Mouse (Mus musculus): ENCODE measurements at regions not wholly inside any gene's neighbourhood (a gene's known extent, or its start where the extent isn't known, plus 50 kb on each side); places are given as distances from the start of the nearest gene placed in this dataset.

DNA sequence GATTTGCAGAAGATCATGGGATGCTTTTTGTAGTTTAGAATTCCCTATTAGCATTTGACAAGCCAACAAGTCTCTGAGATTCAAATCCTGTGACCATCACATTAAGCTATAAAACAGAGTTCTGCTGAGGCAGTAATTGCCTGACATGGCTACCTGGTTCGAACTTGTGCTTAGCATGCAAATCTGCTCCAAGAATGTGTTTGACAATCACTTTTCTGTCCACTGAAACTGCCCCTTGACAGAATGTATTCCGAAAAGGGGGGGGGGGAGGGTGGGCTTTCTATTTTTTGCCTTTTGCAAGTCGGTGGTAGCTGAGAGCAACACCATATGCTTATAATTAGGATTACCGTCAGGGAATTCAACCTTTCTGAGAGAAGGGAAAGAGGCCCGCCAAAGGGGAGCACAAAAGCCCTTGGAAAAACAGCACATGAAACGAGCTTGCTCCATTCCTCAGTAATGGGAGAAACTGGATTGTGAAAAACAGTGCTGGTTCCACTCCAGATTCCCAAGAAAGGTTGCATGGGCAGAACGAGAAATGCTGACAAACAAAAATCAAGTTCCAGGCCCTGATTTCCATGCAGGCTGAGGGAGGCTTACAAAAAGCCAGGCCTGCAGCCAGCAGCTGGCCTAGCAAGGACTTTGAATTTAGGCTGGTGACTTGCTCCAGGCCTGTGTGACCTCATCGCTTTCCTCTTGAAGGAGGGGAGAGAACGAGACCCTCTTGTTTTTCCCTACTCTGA lies 176.1 kb upstream of the Ldb2 start:
- no peak overlapping the region for H3K4me3 ChIP-seq
- no peak overlapping the region for H3K9ac ChIP-seq (replicated peaks)
- ATAC-seq (ENCODE audit: low FRiP score, low read depth): peak; percentile 92
- peaks cover 14% of the 10 kb centered on the region for H3K4me1 ChIP-seq
- H3K9me3 ChIP-seq: no peaks in the 10 kb centered on the region
- no peaks in the 10 kb centered on the region for H3K27me3 ChIP-seq
- peak overlapping the region; percentile 84 for H3K27ac ChIP-seq (replicated peaks)
- no peak overlapping the region for H3K4me2 ChIP-seq (replicated peaks)
- 16% methylated on average over 9 of the region's 9 CpGs for WGBS
- no peaks in the 10 kb centered on the region for H3K36me3 ChIP-seq

- Histone ChIP-seq H3K36me3 (no peaks in the 10 kb centered on the region), H3K4me3 (no peak overlapping the region), H3K4me2 (replicated peaks) (no peak overlapping the region), H3K4me1 (peaks cover 16% of the 10 kb centered on the region; the same call in 1 of the 2 replicates), H3K9ac (replicated peaks) (no peak overlapping the region), H3K27me3 (no peaks in the 10 kb centered on the region), H3K9me3 (0 out of 2 replicates have a peak, but pooled peaks cover 3% of the 10 kb centered on the region), H3K27ac (replicated peaks) (0 out of 2 replicates have a peak overlapping the region, but pooled peaks have one; percentile 10)
- WGBS: 31% methylated on average over 7 of the region's 7 CpGs
- ATAC-seq (ENCODE audit: low FRiP score, low read depth): peak; percentile 79; the same call in 1 of the 2 replicates
These were observed 143.8 kb upstream of the Ldb2 start for GRCm38 (mm10) chr5:44943023-44943921.

DNA sequence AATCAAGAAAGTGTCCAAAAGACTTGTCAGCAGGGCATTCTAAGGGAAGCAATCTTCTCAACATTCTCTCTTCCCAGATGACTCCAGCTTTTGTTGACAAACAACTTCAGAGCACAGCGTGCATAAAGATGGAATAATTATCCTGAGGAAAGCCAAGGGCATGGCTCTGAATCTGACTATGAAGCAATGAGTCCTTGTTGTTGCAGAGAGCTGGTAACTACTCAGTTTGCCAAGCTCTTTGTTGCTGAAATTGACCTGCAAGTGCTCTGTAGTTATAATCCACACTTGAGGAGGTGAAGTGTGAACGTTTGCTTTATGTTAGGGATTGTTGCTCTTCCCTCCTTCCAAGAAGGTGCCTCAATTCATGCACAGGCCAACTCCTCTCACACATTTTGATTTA lies 143.1 kb upstream of the Ldb2 start:
- peak; percentile 34; the same call in 1 of the 2 replicates for ATAC-seq (ENCODE audit: low FRiP score, low read depth)
- no peaks in the 10 kb centered on the region for H3K36me3 ChIP-seq
- H3K4me1 ChIP-seq: peaks cover 16% of the 10 kb centered on the region; the same call in 1 of the 2 replicates
- no peak overlapping the region for H3K9ac ChIP-seq (replicated peaks)
- 0 out of 2 replicates have a peak, but pooled peaks cover 3% of the 10 kb centered on the region for H3K9me3 ChIP-seq
- H3K4me3 ChIP-seq: no peak overlapping the region
- no peaks in the 10 kb centered on the region for H3K27me3 ChIP-seq
- 45% methylated on average over 2 of the region's 2 CpGs for WGBS
- no peak overlapping the region for H3K4me2 ChIP-seq (replicated peaks)
- 0 out of 2 replicates have a peak overlapping the region, but pooled peaks have one; percentile 10 for H3K27ac ChIP-seq (replicated peaks)

GRCm38 (mm10) chr5:44925476-44925875 lies 126.0 kb upstream of the Ldb2 start:
- H3K9me3 ChIP-seq: no peaks in the 10 kb centered on the region
- no peaks in the 10 kb centered on the region for H3K27me3 ChIP-seq
- no peak overlapping the region for H3K27ac ChIP-seq (replicated peaks)
- no peak overlapping the region for H3K9ac ChIP-seq (replicated peaks)
- 37% methylated on average over 2 of the region's 2 CpGs for WGBS
- no peak overlapping the region for H3K4me3 ChIP-seq
- no peaks in the 10 kb centered on the region for H3K36me3 ChIP-seq
- 0 out of 2 replicates have a peak, but pooled peaks cover 3% of the 10 kb centered on the region for H3K4me1 ChIP-seq
- ATAC-seq (ENCODE audit: low FRiP score, low read depth): no peak
- no peak overlapping the region for H3K4me2 ChIP-seq (replicated peaks)

- 70% methylated on average over 2 of the region's 2 CpGs for WGBS
- Histone ChIP-seq H3K9ac (replicated peaks) (no peak overlapping the region), H3K36me3 (no peaks in the 10 kb centered on the region), H3K27ac (replicated peaks) (no peak overlapping the region), H3K4me3 (no peak overlapping the region), H3K4me1 (peaks cover 6% of the 10 kb centered on the region; the same call in 1 of the 2 replicates), H3K4me2 (replicated peaks) (no peak overlapping the region), H3K9me3 (no peaks in the 10 kb centered on the region), H3K27me3 (no peaks in the 10 kb centered on the region)
- no peak for ATAC-seq (ENCODE audit: low FRiP score, low read depth)
These were observed 122.8 kb upstream of the Ldb2 start for GRCm38 (mm10) chr5:44922129-44922775.

DNA sequence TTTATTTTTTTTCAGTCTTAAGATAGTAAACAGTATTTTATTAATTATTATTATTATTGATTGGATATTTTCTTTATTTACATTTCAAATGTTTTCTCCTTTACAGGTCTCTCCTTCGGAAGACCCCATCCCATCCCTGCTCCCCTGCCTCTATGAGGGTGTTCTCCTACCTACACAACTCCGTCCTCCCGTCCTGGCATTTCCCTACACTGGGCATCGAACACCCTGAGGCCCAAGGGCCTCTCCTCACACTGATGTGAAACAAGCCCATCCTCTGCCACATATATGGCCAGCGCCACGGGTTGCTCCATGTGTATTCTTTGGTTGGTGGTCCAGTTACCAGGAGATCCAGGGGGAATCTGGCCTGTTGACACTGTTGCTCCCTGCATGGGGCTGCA lies 118.3 kb upstream of the Ldb2 start:
- H3K4me2 ChIP-seq (replicated peaks): no peak overlapping the region
- peak; percentile 63; the same call in 1 of the 2 replicates for ATAC-seq (ENCODE audit: low FRiP score, low read depth)
- H3K4me3 ChIP-seq: no peak overlapping the region
- 94% methylated on average over 6 of the region's 6 CpGs for WGBS
- H3K9me3 ChIP-seq: no peaks in the 10 kb centered on the region
- no peaks in the 10 kb centered on the region for H3K27me3 ChIP-seq
- H3K9ac ChIP-seq (replicated peaks): no peak overlapping the region
- peaks cover 6% of the 10 kb centered on the region; the same call in 1 of the 2 replicates for H3K4me1 ChIP-seq
- no peaks in the 10 kb centered on the region for H3K36me3 ChIP-seq
- no peak overlapping the region for H3K27ac ChIP-seq (replicated peaks)

- H3K27me3 ChIP-seq: no peaks in the 10 kb centered on the region
- no peaks in the 10 kb centered on the region for H3K36me3 ChIP-seq
- 51% methylated on average over 16 of the region's 16 CpGs for WGBS
- peak overlapping the region; percentile 21; the same call in 1 of the 2 replicates for H3K4me2 ChIP-seq (replicated peaks)
- no peaks in the 10 kb centered on the region for H3K9me3 ChIP-seq
- peak overlapping the region; percentile 18; the same call in 1 of the 2 replicates for H3K4me3 ChIP-seq
- no peak for ATAC-seq (ENCODE audit: low FRiP score, low read depth)
- no peak overlapping the region for H3K9ac ChIP-seq (replicated peaks)
- H3K4me1 ChIP-seq: peaks cover 6% of the 10 kb centered on the region; the same call in 1 of the 2 replicates
- H3K27ac ChIP-seq (replicated peaks): no peak overlapping the region
These were observed 117.8 kb upstream of the Ldb2 start for GRCm38 (mm10) chr5:44917173-44917815.

DNA sequence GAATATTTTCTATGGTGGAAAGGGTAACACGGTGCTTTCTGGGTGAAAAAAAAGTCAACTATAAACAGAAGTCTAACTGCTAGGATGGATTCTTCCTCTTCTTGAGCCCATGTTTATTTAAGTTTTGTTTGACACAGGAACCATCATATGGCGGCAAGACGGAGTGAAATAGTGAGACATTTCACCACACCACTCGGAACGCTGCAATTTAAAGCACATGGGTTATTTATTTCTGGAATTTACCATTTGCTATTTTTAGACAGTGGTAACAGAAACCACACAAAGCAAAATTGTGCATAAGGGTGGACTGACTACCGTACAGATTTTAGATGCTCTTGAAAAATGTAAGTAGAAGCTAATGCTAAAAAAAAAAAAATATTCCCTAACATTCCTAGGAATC lies 103.1 kb upstream of the Ldb2 start:
- Histone ChIP-seq H3K27me3 (no peaks in the 10 kb centered on the region), H3K4me1 (no peaks in the 10 kb centered on the region), H3K4me3 (no peak overlapping the region), H3K9ac (replicated peaks) (no peak overlapping the region), H3K9me3 (no peaks in the 10 kb centered on the region), H3K27ac (replicated peaks) (no peak overlapping the region), H3K36me3 (no peaks in the 10 kb centered on the region), H3K4me2 (replicated peaks) (no peak overlapping the region)
- no peak for ATAC-seq (ENCODE audit: low FRiP score, low read depth)
- 77% methylated on average over 6 of the region's 6 CpGs for WGBS

- H3K27me3 ChIP-seq: no peaks in the 10 kb centered on the region
- H3K4me2 ChIP-seq (replicated peaks): no peak overlapping the region
- H3K4me3 ChIP-seq: no peak overlapping the region
- H3K9me3 ChIP-seq: no peaks in the 10 kb centered on the region
- ATAC-seq (ENCODE audit: low FRiP score, low read depth): no peak
- 86% methylated on average over 4 of the region's 4 CpGs for WGBS
- no peaks in the 10 kb centered on the region for H3K4me1 ChIP-seq
- no peak overlapping the region for H3K9ac ChIP-seq (replicated peaks)
- no peaks in the 10 kb centered on the region for H3K36me3 ChIP-seq
- no peak overlapping the region for H3K27ac ChIP-seq (replicated peaks)
These were observed 87.1 kb upstream of the Ldb2 start for GRCm38 (mm10) chr5:44886566-44887070.

- WGBS: 78% methylated on average over 3 of the region's 3 CpGs
- no peaks in the 10 kb centered on the region for H3K27me3 ChIP-seq
- no peaks in the 10 kb centered on the region for H3K4me1 ChIP-seq
- no peak overlapping the region for H3K9ac ChIP-seq (replicated peaks)
- H3K4me2 ChIP-seq (replicated peaks): no peak overlapping the region
- H3K27ac ChIP-seq (replicated peaks): no peak overlapping the region
- H3K36me3 ChIP-seq: no peaks in the 10 kb centered on the region
- ATAC-seq (ENCODE audit: low FRiP score, low read depth): no peak
- H3K4me3 ChIP-seq: no peak overlapping the region
- no peaks in the 10 kb centered on the region for H3K9me3 ChIP-seq
These were observed 77.5 kb upstream of the Ldb2 start for GRCm38 (mm10) chr5:44876946-44877345.

- Histone ChIP-seq H3K27me3 (no peaks in the 10 kb centered on the region), H3K9me3 (no peaks in the 10 kb centered on the region), H3K27ac (replicated peaks) (no peak overlapping the region), H3K4me3 (no peak overlapping the region), H3K9ac (replicated peaks) (no peak overlapping the region), H3K4me2 (replicated peaks) (no peak overlapping the region), H3K4me1 (no peaks in the 10 kb centered on the region), H3K36me3 (no peaks in the 10 kb centered on the region)
- WGBS: 47% methylated on average over 7 of the region's 7 CpGs
- no peak for ATAC-seq (ENCODE audit: low FRiP score, low read depth)
These were observed 72.8 kb upstream of the Ldb2 start for GRCm38 (mm10) chr5:44872243-44872642.

Measured in midbrain, embryonic 12.5 days (tissue).